Mouse (Mus musculus): Measurements from ENCODE around the gene S100a11. TPM values are rescaled to one million over a fixed set of nuclear protein-coding genes. Genes with fewer than 3 reads are reported as not detected.

Gene S100a11
- total RNA-seq, 4 experiments from 2014 or later: 6.1 to 19.4 (median 13.9) TPM

GRCm38 (mm10) chr3:93557471-93557870 is 37.2 kb downstream of the S100a11 start:
- DNase-seq (ENCODE audit: low spot score in 2 of 2): no peak

DNA sequence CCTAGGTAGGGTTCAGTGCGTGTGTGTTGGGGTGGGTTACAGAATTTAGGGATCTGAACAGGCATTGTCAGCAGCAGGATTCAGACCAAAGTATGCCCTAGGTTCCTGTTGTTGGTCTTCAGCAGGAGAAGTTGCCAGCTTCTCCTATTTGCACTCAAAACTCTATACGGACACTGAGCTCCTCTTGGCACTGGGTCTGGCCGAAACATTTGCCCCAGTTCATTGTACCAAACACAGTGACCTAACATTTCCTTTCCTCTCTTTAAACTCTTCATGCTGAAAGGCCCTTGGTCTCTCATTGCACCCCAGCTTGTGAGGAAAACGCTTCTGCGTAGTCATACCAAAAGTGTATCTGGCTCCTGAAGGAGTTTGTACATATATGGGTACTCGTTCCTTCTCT is 39.7 kb downstream of the S100a11 start:
- DNase-seq (ENCODE audit: low spot score in 2 of 2): no peak

- DNase-seq (ENCODE audit: low spot score in 2 of 2): no peak
Measured at GRCm38 (mm10) chr3:93562372-93562771, 42.1 kb downstream of the S100a11 start.

DNA sequence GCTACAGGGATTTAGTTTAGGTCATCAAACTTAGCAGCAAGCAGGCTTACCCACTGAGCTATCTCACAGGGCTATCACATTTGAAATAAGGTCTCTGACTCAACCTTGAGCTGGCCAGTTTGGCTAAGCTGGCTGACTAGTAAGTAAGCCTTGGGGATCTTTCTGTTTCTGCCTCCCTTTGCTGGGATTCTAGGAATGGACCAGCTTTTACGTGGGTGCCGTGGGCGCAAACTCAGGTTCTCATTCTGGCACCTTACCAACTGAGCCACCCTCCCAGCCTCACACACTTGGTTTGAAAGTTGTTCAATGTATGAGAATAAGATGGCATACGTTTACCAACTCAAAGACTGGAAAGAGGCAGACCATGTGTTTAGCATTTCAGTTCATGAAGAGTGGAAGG is 42.9 kb downstream of the S100a11 start:
- DNase-seq (ENCODE audit: low spot score in 2 of 2): no peak

GRCm38 (mm10) chr3:93566892-93567291 is 46.6 kb downstream of the S100a11 start:
- DNase-seq (ENCODE audit: low spot score in 2 of 2): no peak

DNA sequence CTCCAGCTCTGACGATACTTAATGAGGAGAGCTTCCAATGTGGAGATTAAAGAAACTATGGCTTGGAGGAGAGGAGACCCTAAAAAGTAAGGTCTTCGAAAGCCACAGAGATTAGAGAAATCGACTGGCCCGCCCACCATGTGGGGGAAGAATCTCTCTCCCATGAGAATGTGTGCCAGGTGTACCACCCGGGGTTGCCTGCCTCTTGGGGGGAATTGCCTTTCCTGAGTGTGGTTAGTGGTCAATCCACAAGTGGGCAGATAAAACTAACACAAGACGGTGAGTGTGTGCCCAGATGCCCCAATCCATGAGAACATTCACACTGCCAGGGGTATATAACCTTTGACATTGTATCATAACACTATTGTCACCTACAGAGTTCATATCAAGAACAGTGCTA is 47.4 kb downstream of the S100a11 start:
- no peak for DNase-seq (ENCODE audit: low spot score in 2 of 2)

GRCm38 (mm10) chr3:93568428-93569040 is 48.2 kb downstream of the S100a11 start:
- DNase-seq (ENCODE audit: low spot score in 2 of 2): peak; percentile 35 to 46

DNA sequence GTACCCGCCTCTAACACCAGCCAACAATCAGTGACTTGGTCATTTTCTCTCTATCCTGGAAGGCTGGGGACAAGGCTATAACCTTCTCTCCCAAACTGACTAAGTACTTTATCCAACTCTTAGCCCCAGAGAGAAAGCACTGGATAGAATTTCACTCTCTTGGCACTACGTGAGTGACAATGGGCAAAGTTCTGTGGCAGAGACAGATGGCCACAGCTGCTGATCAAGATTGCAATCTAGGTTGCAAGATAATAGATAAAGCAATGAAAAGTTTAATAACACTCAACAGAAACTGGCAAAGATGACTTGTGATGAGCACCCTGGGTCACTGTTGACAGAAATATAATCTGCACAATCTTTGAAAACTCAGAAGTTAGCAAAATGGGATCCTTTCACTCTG is 48.8 kb downstream of the S100a11 start:
- DNase-seq (ENCODE audit: low spot score in 2 of 2): no peak

DNA sequence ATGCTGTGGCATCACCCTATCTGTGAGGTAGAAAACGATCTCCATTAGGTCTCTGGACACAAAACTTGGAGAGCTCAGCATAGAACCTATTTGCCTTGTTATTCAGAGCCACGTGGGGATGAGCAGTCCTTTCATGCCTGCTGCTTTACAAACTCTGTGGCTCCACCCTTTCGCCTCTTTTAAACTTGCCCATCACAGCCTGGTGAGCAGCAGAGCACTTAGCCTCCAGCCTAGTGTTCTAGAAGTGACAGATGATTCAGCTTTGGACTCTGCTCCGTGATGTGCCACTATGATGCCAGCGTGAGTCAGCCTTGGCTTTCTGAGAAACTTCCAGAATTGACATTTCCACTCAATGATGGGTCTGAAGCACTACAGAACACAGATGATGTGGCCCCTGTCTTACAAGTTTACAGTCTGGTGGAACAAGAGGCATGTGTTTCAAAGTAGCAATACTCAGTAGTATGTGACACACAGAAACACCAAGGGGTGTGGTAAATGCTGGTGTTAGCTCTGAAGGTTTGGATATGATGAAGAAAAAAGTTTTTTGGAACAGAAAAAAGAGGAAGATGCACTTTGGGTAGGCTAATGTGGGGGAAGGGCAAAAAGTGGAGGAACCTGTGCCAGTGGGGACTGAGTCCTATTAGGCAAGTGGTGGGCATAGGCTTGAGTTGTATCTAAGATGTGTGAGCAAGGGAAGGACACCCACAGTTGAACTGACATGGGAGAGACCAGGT is 51.9 kb downstream of the S100a11 start:
- DNase-seq (ENCODE audit: low spot score in 2 of 2): no peak

Other genes starting within 250 kb of the S100a11 start
- gene Flg, start 247.0 kb upstream of the S100a11 start, total RNA-seq (2022): not detected
- gene Hrnr, start 200.7 kb upstream of the S100a11 start, total RNA-seq (2022): not detected
- gene Rptn, start 126.8 kb upstream of the S100a11 start, total RNA-seq (2022): not detected
- 1 to 10 TPM; 1.3 to 2.5 (median 1.6) TPM for gene Tchh, start 78.2 kb upstream of the S100a11 start, total RNA-seq (2022)
- not detected for gene Tchhl1, start 51.7 kb upstream of the S100a11 start, total RNA-seq (2022)
- 10 to 100 TPM; 16.7 to 37.3 (median 28.5) TPM for gene S100a10, start 34.6 kb downstream of the S100a11 start, total RNA-seq (2022)
- gene Tdpoz2, start 132.2 kb downstream of the S100a11 start, total RNA-seq (2022): not detected
- gene Tdpoz1, start 155.8 kb downstream of the S100a11 start, total RNA-seq (2022): not detected
- not detected for gene Gm37596, start 172.6 kb downstream of the S100a11 start, total RNA-seq (2022)